Mouse (Mus musculus): ENCODE results near the gene Abhd12b.

GRCm38 (mm10) chr12:70169969-70170368, 16.0 kb downstream of the Abhd12b start:
- no peak for TF ChIP-seq POLR2A (IDR thresholded peaks at IDR 0.05; ENCODE audit: insufficient read depth, low read depth, low read length)
- no peak for TF ChIP-seq CTCF (IDR thresholded peaks at IDR 0.05; ENCODE audit: insufficient read depth, low read depth, low read length)
